Mouse (Mus musculus) midbrain, postnatal 0 days (tissue): ENCODE results near the gene Rab10. TPM values are rescaled to one million over a fixed set of nuclear protein-coding genes. Genes with fewer than 3 reads are reported as not detected.

ENCODE experiments used
- ATAC-seq: fragments of 200-750 bp; cut with Nextera tagmentation; 2 replicates; pipeline ENCODE4 v1.8.0; 2017; ENCODE audit warnings: moderate number of reproducible peaks, mild to moderate bottlenecking, moderate TSS enrichment, moderate library complexity; ENCODE audit not compliant: low FRiP score
- DNase-seq: peaks from one replicate; pipeline ENCODE4 v3.0.0-alpha.2; 2015; ENCODE audit warnings: low spot score
- H3K27ac ChIP-seq: fragments of 300-500 bp; sonication (generic); 2 replicates; pipeline ENCODE4 v1.5.1; 2014; ENCODE audit warnings: low read depth, mild to moderate bottlenecking, low read length, mixed read lengths
- H3K27me3 ChIP-seq: fragments of 300-500 bp; sonication (generic); 2 replicates; pipeline ENCODE4 v1.6.1; 2014; ENCODE audit warnings: low read length, control low read depth, mixed read lengths; ENCODE audit not compliant: insufficient read depth
- H3K36me3 ChIP-seq: fragments of 300-500 bp; sonication (generic); 2 replicates; pipeline ENCODE4 v1.6.1; 2014; ENCODE audit warnings: low read length, control low read depth, mixed read lengths; ENCODE audit not compliant: insufficient read depth
- H3K4me1 ChIP-seq: fragments of 300-500 bp; sonication (generic); 2 replicates; pipeline ENCODE4 v1.6.1; 2014; ENCODE audit warnings: mild to moderate bottlenecking, control low read depth, antibody characterized with exemption, low read length, mixed read lengths; ENCODE audit not compliant: insufficient read depth
- H3K4me2 ChIP-seq: fragments of 300-500 bp; sonication (generic); 2 replicates; pipeline ENCODE4 v1.6.1; 2014; ENCODE audit warnings: low read depth, mild to moderate bottlenecking, low read length, mixed read lengths; ENCODE audit not compliant: poor library complexity, severe bottlenecking
- H3K4me3 ChIP-seq: fragments of 300-500 bp; sonication (generic); 2 replicates; pipeline ENCODE4 v1.5.1; 2014; ENCODE audit warnings: low read depth, mild to moderate bottlenecking, low read length, moderate library complexity
- H3K9ac ChIP-seq: fragments of 300-500 bp; sonication (generic); replicated peaks from 2 replicates; pipeline ENCODE4 v1.6.1; 2014; ENCODE audit warnings: mild to moderate bottlenecking, low read length, moderate library complexity, mixed read lengths; ENCODE audit not compliant: poor library complexity, severe bottlenecking
- H3K9me3 ChIP-seq: fragments of 300-500 bp; sonication (generic); 2 replicates; pipeline ENCODE4 v1.6.1; 2016; ENCODE audit warnings: low read length, control low read depth
- CTCF ChIP-seq: IDR thresholded peaks from 2 replicates; pipeline ENCODE4 v1.5.1; 2016; ENCODE audit warnings: antibody characterized with exemption, mild to moderate bottlenecking
- WGBS: fragments of 180-500 bp; shearing (Covaris S2); extraction: QIAGEN DNeasy Blood & Tissue Kit; methylation state at CpG from one replicate; pipeline ENCODE4 v1.1.7; 2014; 5-methylcytosine and 5-hydroxymethylcytosine counted together
- polyA plus RNA-seq: library from polyadenylated mRNA; unstranded; fragments of >200 nt; fragmentation: Nextera tagmentation; extraction: Ambion mirVana; gene quantifications from 2 replicates; pipeline ENCODE4 v1.2.1, GENCODE M21; 2015
- total RNA-seq: library from RNA; depleted of rRNA; stranded (reverse); fragments of >200 nt; gene quantifications from 2 replicates; pipeline ENCODE4 v1.2.3, GENCODE M21; 2014

Rab10 gene
- total and polyA plus RNA-seq, 2 experiments from 2014 or later: 151 to 243 TPM

- 82% methylated on average over 1 of the region's 1 CpGs for WGBS
- no peak for ATAC-seq
- no peak for DNase-seq
- Histone ChIP-seq H3K9ac (no peak overlapping the region), H3K4me2 (no peak overlapping the region), H3K27me3 (no peaks in the 10 kb centered on the region), H3K27ac (no peak overlapping the region), H3K36me3 (no peaks in the 10 kb centered on the region), H3K9me3 (no peaks in the 10 kb centered on the region), H3K4me3 (no peak overlapping the region), H3K4me1 (no peaks in the 10 kb centered on the region)
- no peak for TF ChIP-seq CTCF
Observed at GRCm38 (mm10) chr12:3282954-3283353, 26.8 kb downstream of the Rab10 start.

DNA sequence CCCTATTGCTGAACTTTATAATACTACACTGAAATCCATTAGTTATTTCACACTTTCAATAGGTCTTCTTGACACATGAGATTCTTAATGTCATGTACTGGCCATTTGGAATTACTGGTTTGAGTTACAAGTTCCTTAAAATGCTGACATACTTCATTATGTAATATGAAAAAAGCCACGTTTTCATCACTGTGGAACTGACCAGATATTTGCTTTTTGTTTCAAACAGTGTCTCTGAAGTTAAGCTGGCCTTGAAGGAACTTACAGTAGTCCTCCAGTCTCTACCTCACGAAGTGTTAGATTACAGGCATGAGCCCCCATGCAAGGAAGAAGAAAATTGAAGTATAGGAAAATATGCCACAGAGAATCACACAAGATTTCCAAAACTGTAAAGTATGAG lies 27.2 kb downstream of the Rab10 start:
- H3K27me3 ChIP-seq: no peaks in the 10 kb centered on the region
- H3K27ac ChIP-seq: no peak overlapping the region
- no peak overlapping the region for H3K4me3 ChIP-seq
- no peaks in the 10 kb centered on the region for H3K36me3 ChIP-seq
- 88% methylated on average over 2 of the region's 2 CpGs for WGBS
- H3K9ac ChIP-seq: no peak overlapping the region
- ATAC-seq (no peak), DNase-seq (no peak)
- H3K4me1 ChIP-seq: no peaks in the 10 kb centered on the region
- H3K4me2 ChIP-seq: no peak overlapping the region
- no peaks in the 10 kb centered on the region for H3K9me3 ChIP-seq
- no peak for TF ChIP-seq CTCF

- Histone ChIP-seq H3K4me1 (no peaks in the 10 kb centered on the region), H3K9ac (no peak overlapping the region), H3K36me3 (no peaks in the 10 kb centered on the region), H3K27me3 (no peaks in the 10 kb centered on the region), H3K9me3 (no peaks in the 10 kb centered on the region), H3K4me3 (no peak overlapping the region), H3K4me2 (no peak overlapping the region), H3K27ac (no peak overlapping the region)
- ATAC-seq (no peak), DNase-seq (no peak)
- WGBS: 87% methylated on average over 2 of the region's 2 CpGs
- TF ChIP-seq CTCF: no peak
Observed at GRCm38 (mm10) chr12:3278880-3279339, 30.9 kb downstream of the Rab10 start.

DNA sequence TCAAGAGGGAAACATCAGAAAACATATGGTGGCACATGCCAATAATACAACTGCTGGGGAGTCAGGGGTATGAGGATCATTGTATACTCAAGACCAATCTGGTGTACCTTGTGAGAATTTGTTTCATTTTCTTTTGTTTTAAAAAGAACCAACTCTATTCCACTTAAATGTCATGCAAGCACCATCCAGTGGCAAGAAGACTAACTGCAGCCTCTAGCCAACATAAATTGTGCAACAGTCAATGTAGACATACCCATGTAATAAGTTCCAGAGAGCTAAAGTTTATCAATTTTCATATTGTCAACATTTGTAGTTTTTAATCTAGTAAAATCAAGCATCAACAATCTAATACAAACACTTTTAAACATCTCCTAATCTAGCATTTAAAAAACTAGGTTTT lies 39.0 kb downstream of the Rab10 start:
- H3K4me1 ChIP-seq: no peaks in the 10 kb centered on the region
- no peak overlapping the region for H3K27ac ChIP-seq
- peak; percentile 11; the same call in 1 of the 2 replicates for TF ChIP-seq CTCF

GRCm38 (mm10) chr12:3267397-3267796 lies 42.4 kb downstream of the Rab10 start:
- 93% methylated on average over 2 of the region's 2 CpGs for WGBS
- Histone ChIP-seq H3K4me1 (no peaks in the 10 kb centered on the region), H3K4me3 (no peak overlapping the region), H3K27ac (no peak overlapping the region), H3K27me3 (no peaks in the 10 kb centered on the region), H3K9ac (no peak overlapping the region), H3K36me3 (no peaks in the 10 kb centered on the region), H3K4me2 (no peak overlapping the region), H3K9me3 (no peaks in the 10 kb centered on the region)
- DNase-seq: no peak
- no peak for TF ChIP-seq CTCF
- ATAC-seq: no peak

More for the DNA sequence above, 39.0 kb downstream of the Rab10 start:
- ATAC-seq (no peak), DNase-seq (no peak)
- Histone ChIP-seq H3K36me3 (no peaks in the 10 kb centered on the region), H3K27me3 (no peaks in the 10 kb centered on the region), H3K4me3 (no peak overlapping the region), H3K9me3 (no peaks in the 10 kb centered on the region), H3K9ac (no peak overlapping the region), H3K4me2 (no peak overlapping the region)

DNA sequence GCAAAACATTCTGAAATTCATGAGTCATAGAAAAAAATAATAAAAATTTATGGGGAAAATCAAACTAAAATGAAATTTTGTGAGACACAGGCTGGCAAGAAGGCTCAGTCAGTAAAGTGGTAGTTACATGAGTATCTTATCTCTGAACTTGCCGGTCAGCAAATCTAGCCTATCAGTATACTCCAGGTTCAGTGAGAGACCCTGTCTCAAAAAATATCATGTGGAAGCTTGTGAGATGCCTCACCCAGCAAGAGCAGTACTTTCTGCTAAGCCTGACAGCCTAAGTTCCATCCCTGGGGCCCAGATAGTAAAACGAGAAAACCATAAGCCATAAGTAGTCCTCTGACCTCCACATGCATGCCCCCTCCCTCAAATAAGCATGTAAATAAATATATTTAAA lies 44.6 kb downstream of the Rab10 start:
- no peak overlapping the region for H3K4me3 ChIP-seq
- 90% methylated on average over 2 of the region's 2 CpGs for WGBS
- H3K4me1 ChIP-seq: no peaks in the 10 kb centered on the region
- no peaks in the 10 kb centered on the region for H3K27me3 ChIP-seq
- no peak for TF ChIP-seq CTCF
- ATAC-seq (no peak), DNase-seq (no peak)
- H3K27ac ChIP-seq: no peak overlapping the region
- H3K36me3 ChIP-seq: no peaks in the 10 kb centered on the region
- H3K4me2 ChIP-seq: no peak overlapping the region
- H3K9me3 ChIP-seq: no peaks in the 10 kb centered on the region
- H3K9ac ChIP-seq: no peak overlapping the region
